Mouse (Mus musculus): ENCODE results near the gene Avil. TPM values are rescaled to one million over a fixed set of nuclear protein-coding genes. Genes with fewer than 3 reads are reported as not detected.

The Avil gene
- total RNA-seq (2021) (1 to 10 TPM; 4.0 to 5.3 TPM), polyA plus RNA-seq (2012; rRNA removed) (0.19 and 0.21 TPM in 2 replicates)
- long read RNA-seq, partial matches to known transcripts = 0 of 3 reads
- long read RNA-seq, other reads (novel, unspliced or antisense) = 0 of 3 reads

GRCm38 (mm10) chr10:127000529-127000928, at the start of gene Avil:
TSS of gene Avil (plus strand) at chr10:127000709.
- no peak for DNase-seq

- DNase-seq = no peak
These were observed 48.1 kb upstream of the Avil start for GRCm38 (mm10) chr10:126952375-126952774.

GRCm38 (mm10) chr10:126953029-126953471, 47.5 kb upstream of the Avil start:
- DNase-seq = no peak

GRCm38 (mm10) chr10:126956692-126957358, 43.7 kb upstream of the Avil start:
- no peak for DNase-seq

GRCm38 (mm10) chr10:126957359-126958107, 43.0 kb upstream of the Avil start:
- peak; percentile 76 for DNase-seq

- DNase-seq = no peak
These were observed 40.0 kb upstream of the Avil start for GRCm38 (mm10) chr10:126960496-126960895.

- peak; percentile 68 for DNase-seq
These were observed 38.8 kb upstream of the Avil start for GRCm38 (mm10) chr10:126961757-126962156.

- DNase-seq = peak; percentile 79
These were observed 38.1 kb upstream of the Avil start for GRCm38 (mm10) chr10:126962271-126962965.

- DNase-seq = peak; percentile 75
These were observed 37.6 kb upstream of the Avil start for GRCm38 (mm10) chr10:126962966-126963330.

- no peak for DNase-seq
These were observed 36.7 kb upstream of the Avil start for GRCm38 (mm10) chr10:126963821-126964220.

- DNase-seq = no peak
These were observed 29.0 kb upstream of the Avil start for GRCm38 (mm10) chr10:126971363-126972050.

- DNase-seq = peak; percentile 76
These were observed 28.3 kb upstream of the Avil start for GRCm38 (mm10) chr10:126972051-126972725.

- DNase-seq = no peak
These were observed 27.5 kb upstream of the Avil start for GRCm38 (mm10) chr10:126972988-126973387.

- no peak for DNase-seq
These were observed 24.8 kb upstream of the Avil start for GRCm38 (mm10) chr10:126975706-126976105.

GRCm38 (mm10) chr10:126977076-126977475, 23.4 kb upstream of the Avil start:
- no peak for DNase-seq

- DNase-seq = peak; percentile 100
These were observed 22.1 kb upstream of the Avil start, which contains the start of gene Ctdsp2 for GRCm38 (mm10) chr10:126978277-126978994. TSS of gene Ctdsp2 (plus strand) at chr10:126978717.

GRCm38 (mm10) chr10:126979121-126979635, 21.3 kb upstream of the Avil start:
- DNase-seq = peak; percentile 89

- peak; percentile 77 for DNase-seq
These were observed 20.8 kb upstream of the Avil start for GRCm38 (mm10) chr10:126979636-126980151.

GRCm38 (mm10) chr10:126980221-126980932, 20.1 kb upstream of the Avil start:
- DNase-seq = peak; percentile 68
